Mouse (Mus musculus) kidney, embryonic 14.5 days (tissue): ENCODE measurements around the gene Rad17. TPM values are rescaled to one million over a fixed set of nuclear protein-coding genes. Genes with fewer than 3 reads are reported as not detected.
A peak's percentile ranks its signal among the peaks of the same experiment; 100 is the strongest.

ENCODE experiments used
- ATAC-seq: fragments of 200-750 bp; cut with Nextera tagmentation; 2 replicates; pipeline ENCODE4 v1.8.0; 2017; ENCODE audit warnings: moderate number of reproducible peaks, mild to moderate bottlenecking, moderate TSS enrichment, moderate library complexity; ENCODE audit not compliant: low FRiP score, low TSS enrichment
- H3K27ac ChIP-seq: fragments of 300-500 bp; sonication (generic); 2 replicates; pipeline ENCODE4 v1.5.1; 2014; ENCODE audit warnings: low read depth, mild to moderate bottlenecking, low read length, moderate library complexity, mixed read lengths
- H3K27me3 ChIP-seq: fragments of 300-500 bp; sonication (generic); 2 replicates; pipeline ENCODE4 v1.6.1; 2014; ENCODE audit warnings: mild to moderate bottlenecking, low read length; ENCODE audit not compliant: control insufficient read depth, insufficient read depth
- H3K36me3 ChIP-seq: fragments of 300-500 bp; sonication (generic); 2 replicates; pipeline ENCODE4 v1.6.1; 2014; ENCODE audit warnings: low read length, mixed read lengths; ENCODE audit not compliant: control insufficient read depth, insufficient read depth
- H3K4me1 ChIP-seq: fragments of 300-500 bp; sonication (generic); 2 replicates; pipeline ENCODE4 v1.6.1; 2014; ENCODE audit warnings: low read length, mixed read lengths; ENCODE audit not compliant: control insufficient read depth, insufficient read depth
- H3K4me2 ChIP-seq: fragments of 300-500 bp; sonication (generic); replicated peaks from 2 replicates; pipeline ENCODE4 v1.6.1; 2014; ENCODE audit warnings: low read depth, mild to moderate bottlenecking, low read length
- H3K4me3 ChIP-seq: fragments of 300-500 bp; sonication (generic); 2 replicates; pipeline ENCODE4 v1.5.1; 2014; ENCODE audit warnings: mild to moderate bottlenecking, low read length
- H3K9ac ChIP-seq: fragments of 300-500 bp; sonication (generic); 2 replicates; pipeline ENCODE4 v1.6.1; 2014; ENCODE audit warnings: low read depth, mild to moderate bottlenecking, low read length, moderate library complexity
- H3K9me3 ChIP-seq: fragments of 300-500 bp; sonication (generic); 2 replicates; pipeline ENCODE4 v1.6.1; 2016; ENCODE audit warnings: low read length; ENCODE audit not compliant: control insufficient read depth
- WGBS: fragments of 180-500 bp; shearing (Covaris S2); extraction: QIAGEN DNeasy Blood & Tissue Kit; methylation state at CpG from one replicate; pipeline ENCODE4 v1.1.7; 2014; 5-methylcytosine and 5-hydroxymethylcytosine counted together
- polyA plus RNA-seq: library from polyadenylated mRNA; unstranded; fragments of >200 nt; fragmentation: Nextera tagmentation; extraction: Ambion mirVana; gene quantifications from 2 replicates; pipeline ENCODE4 v1.2.1, GENCODE M21; 2014

Rad17 gene
- polyA plus RNA-seq, 1 experiment from 2014 or later: 26.3 TPM

DNA sequence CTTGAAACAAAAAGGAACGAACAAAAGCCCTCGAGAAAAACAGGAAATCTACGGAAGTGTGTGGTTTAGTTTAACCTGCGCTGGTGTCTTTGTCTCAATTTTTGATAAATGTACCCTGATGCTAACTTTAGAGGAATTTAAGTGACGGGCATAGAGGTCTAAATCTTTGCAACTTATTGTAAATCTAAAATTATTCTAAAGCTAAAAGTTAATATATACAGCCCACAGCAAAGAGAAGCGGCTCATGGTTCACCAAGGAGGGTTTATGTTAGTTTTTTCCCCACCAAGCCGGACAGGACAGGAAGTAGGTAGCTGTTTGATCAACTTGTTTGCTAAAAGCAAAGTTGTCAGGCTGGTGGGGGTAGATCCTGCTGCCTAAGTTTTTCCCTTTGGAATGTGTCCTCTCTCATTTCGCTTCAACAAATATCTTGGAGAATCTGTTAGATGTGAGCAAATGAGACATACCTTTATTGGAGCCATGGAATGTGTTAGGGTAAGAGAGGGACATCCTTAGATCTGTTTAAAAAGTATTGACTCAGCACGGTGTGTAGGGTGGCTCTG, 19.4 kb upstream of the Rad17 start:
- H3K9ac ChIP-seq: peak overlapping the region; percentile 63; the same call in 1 of the 2 replicates
- no peak for ATAC-seq

DNA sequence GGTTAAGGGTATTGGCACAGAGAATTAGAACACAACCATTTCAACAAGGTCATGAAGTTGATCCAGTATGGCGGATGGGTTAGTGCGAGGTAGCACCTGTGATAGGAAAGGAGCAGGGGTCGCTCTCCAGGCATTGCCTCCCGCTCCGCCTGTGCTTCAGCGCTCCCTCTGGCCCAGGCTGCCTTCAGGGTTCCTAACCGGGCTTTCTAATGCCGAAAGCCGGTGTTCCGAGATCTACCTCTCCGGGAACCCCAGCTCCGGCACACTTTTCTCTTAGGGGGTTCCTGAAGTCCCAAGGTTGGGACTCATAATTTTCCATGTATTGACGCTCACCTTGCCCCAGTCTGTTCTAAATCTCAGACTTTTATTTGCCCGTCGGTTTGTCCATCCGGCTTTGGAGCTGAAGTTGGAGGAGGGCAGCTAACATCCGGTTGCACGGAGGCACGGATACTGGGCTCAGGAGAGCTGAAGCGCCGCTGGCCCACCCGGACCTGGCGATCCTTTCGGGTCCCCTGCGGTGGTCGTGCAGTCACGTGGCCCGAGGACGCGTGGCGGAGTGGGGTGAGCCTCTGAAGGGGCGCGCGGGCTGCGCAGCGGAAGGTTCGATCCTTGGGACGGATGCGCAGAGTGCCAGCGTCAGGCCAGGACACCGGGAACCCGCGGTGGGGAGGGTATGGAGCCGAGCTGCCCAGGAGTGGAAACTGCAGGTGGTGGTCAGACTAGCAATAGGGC, 18.6 kb upstream of the Rad17 start, which contains the start of gene Ccdc125:
Gene Ccdc125 (plus strand): TSS at position 427 of the 732 bp plus-strand sequence.
- Histone ChIP-seq H3K4me1 (no peaks in the 10 kb centered on the region), H3K9ac (peak within 1 kb of the TSS; percentile 63), H3K27ac (peak within 1 kb of the TSS; percentile 66; the same call in 1 of the 2 replicates), H3K4me2 (peak within 1 kb of the TSS; percentile 68), H3K9me3 (no peaks in the 10 kb centered on the region), H3K27me3 (no peaks in the 10 kb centered on the region), H3K36me3 (peaks cover 14% of the 10 kb centered on the region), H3K4me3 (peak within 1 kb of the TSS; percentile 54)
- ATAC-seq: peak; percentile 78
- under 1% methylated on average over 44 of the region's 44 CpGs for WGBS

More for the DNA sequence above, 19.4 kb upstream of the Rad17 start:
- Histone ChIP-seq H3K4me3 (peak overlapping the region; percentile 54), H3K27ac (no peak overlapping the region), H3K36me3 (peaks cover 11% of the 10 kb centered on the region), H3K9me3 (no peaks in the 10 kb centered on the region), H3K4me2 (peak overlapping the region; percentile 68), H3K4me1 (no peaks in the 10 kb centered on the region), H3K27me3 (no peaks in the 10 kb centered on the region)
- WGBS: 43% methylated on average over 9 of the region's 9 CpGs

DNA sequence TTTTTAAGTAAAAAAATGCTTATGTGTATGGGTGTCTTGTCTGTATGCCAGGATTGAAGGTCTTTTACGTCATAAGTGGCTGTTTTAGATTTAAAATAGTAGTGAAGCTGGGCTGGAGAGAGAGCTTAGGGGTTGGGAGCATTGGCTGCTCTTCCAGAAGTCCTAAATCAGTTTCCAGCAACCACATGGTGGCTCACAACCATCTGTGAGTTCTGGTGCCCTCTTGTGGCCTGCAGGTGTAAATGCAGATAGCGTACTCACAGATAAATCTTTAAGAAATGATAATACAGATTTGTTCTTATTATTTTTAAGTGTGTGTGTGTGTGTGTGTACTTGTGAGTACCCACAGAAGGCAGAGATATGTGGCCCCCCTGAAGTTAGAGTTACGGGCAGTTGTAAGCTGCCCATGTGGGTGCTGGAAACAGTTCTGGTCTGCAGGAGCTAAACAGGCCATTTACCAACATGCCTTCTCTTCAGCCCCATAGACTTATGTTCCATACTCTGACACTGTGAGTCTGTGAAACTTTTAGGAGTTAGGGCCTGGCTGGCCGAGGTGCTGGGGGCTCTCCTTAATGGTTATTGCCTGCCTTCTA, 9.1 kb upstream of the Rad17 start:
- no peaks in the 10 kb centered on the region for H3K27me3 ChIP-seq
- no peak overlapping the region for H3K9ac ChIP-seq
- no peak overlapping the region for H3K27ac ChIP-seq
- no peak overlapping the region for H3K4me3 ChIP-seq
- peak; percentile 77 for ATAC-seq
- H3K4me2 ChIP-seq: no peak overlapping the region
- H3K4me1 ChIP-seq: no peaks in the 10 kb centered on the region
- peaks cover 22% of the 10 kb centered on the region for H3K36me3 ChIP-seq
- 37% methylated on average over 4 of the region's 4 CpGs for WGBS
- H3K9me3 ChIP-seq: no peaks in the 10 kb centered on the region

DNA sequence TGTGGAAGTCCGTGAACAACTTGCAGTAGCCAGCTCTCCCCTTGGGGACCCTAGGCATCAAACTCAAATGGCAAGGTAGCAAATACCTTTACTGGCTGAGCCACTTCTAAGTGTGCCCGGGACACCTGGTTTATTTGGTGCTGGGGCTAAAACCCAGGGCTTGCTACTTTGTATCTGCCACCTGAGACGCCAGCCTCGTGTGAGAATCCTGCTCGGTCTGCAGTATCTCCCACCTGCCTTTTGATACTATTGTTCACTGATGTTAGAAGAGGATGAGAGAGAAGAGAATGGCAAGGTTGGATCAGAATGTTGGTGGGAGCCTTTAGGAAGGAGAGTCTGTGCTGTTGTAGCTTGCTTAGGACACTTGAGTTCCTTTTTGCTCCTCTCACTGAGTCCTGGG, 7.2 kb upstream of the Rad17 start:
- H3K9ac ChIP-seq: no peak overlapping the region
- 95% methylated on average over 5 of the region's 5 CpGs for WGBS

DNA sequence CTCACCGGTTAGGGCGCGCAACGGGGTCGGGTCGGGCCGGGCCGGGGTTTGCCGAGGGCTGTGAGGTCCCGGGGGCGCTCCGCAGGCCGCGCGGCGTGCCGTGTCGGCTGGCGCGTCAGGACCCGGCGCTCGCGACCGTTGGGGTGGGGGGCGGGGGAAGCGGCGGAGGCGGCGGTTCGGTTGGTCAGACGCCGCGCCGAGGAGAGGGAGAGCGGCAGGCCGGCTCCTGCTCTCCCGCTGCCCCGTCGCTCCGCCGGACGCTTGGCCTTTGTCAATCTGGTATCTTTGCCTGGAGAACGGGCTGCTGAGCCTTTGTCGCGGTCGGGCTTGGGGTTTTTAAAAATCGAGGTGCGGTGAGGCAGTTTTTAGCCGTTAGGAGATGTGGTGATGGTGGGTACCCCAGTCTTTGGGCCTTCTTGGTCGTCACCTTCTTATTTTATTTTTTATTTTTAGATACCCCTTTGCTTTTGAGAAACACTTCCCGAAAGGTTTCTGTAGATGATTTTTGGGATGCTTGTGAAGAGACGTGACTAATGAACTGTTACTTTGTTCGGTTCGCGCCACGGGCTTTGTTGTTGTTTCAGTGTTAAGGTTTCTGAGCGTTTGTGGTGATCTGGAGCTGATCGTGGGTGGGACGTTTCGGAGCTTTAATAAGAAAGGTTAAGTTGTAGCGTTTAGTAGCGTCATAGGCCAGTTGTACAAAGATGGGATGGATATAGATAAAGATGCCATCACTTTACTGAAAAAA, 762 bp upstream of the Rad17 start, which contains the start of gene Taf9:
Gene Taf9 (plus strand): TSS at position 141 of the 748 bp plus-strand sequence.
- H3K9me3 ChIP-seq: no peaks in the 10 kb centered on the region
- peaks cover 7% of the 10 kb centered on the region; the same call in 1 of the 2 replicates for H3K4me1 ChIP-seq
- ATAC-seq: no peak
- peak within 1 kb of the TSS; percentile 77 for H3K27ac ChIP-seq
- peak within 1 kb of the TSS; percentile 64 for H3K4me2 ChIP-seq
- H3K9ac ChIP-seq: peak within 1 kb of the TSS; percentile 82
- peak within 1 kb of the TSS; percentile 61 for H3K4me3 ChIP-seq
- no peaks in the 10 kb centered on the region for H3K27me3 ChIP-seq
- peaks cover 11% of the 10 kb centered on the region for H3K36me3 ChIP-seq
- under 1% methylated on average over 63 of the region's 63 CpGs for WGBS

More for the DNA sequence above, 7.2 kb upstream of the Rad17 start:
- Histone ChIP-seq H3K4me1 (no peaks in the 10 kb centered on the region), H3K9me3 (no peaks in the 10 kb centered on the region), H3K27me3 (no peaks in the 10 kb centered on the region), H3K36me3 (peaks cover 8% of the 10 kb centered on the region), H3K27ac (no peak overlapping the region), H3K4me3 (no peak overlapping the region), H3K4me2 (no peak overlapping the region)
- no peak for ATAC-seq

DNA sequence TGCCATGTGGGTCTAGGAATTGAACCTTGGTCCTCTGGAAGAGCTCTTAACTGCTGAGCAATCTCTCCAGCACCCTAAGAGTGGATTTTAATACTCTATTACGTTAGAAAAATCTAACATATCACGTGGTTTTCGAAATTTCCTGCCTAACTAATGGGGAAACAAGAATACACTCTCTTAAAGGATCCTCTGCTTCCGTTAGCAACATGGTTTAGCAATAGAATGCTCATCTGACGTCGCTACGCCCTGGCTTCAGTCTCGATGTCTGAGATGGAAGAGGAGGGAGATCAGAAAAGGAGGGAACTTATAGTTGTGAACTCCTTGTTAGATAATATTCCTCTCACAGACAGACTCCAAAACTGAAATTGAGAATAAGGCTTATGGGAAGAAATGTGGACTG, 2.6 kb downstream of the Rad17 start:
- 93% methylated on average over 8 of the region's 8 CpGs for WGBS
- no peaks in the 10 kb centered on the region for H3K9me3 ChIP-seq
- peaks cover 38% of the 10 kb centered on the region for H3K36me3 ChIP-seq
- H3K9ac ChIP-seq: no peak overlapping the region
- no peak for ATAC-seq
- H3K27me3 ChIP-seq: no peaks in the 10 kb centered on the region
- H3K4me2 ChIP-seq: no peak overlapping the region
- peaks cover 7% of the 10 kb centered on the region; the same call in 1 of the 2 replicates for H3K4me1 ChIP-seq
- no peak overlapping the region for H3K4me3 ChIP-seq
- no peak overlapping the region for H3K27ac ChIP-seq

DNA sequence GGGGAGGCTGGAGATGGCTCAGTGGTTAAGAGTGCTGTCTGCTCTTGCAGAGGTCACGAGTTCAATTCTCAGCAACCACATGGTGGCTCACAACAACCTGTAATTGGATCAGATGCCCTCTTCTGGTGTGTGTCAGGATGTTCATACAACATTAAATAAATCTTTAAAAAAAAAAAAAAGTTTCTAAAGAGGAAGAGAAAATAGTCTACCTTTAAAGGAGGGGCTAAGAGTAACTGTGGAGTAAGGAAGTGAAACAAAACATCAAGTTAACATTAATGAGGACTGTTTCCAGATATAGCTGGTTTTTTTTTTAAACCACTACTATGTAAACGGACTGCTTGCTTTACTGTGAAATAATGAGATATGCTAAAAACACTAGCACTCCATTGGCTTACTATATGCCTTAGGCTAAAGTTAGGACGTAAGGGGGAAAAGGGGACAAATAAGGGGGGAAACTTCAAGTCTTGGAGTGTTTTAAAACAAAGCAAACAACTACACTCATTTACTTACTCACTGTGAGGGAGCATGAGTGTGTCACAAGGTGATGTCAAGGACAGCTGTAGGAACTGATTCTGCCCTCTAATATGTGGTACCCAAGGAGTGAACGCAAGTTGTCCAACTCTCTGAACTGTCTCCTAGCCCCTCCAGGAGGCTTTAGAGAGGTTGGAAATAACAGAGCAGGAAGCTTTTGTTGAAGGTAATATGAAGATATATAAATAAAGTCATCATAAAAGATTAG, 8.2 kb downstream of the Rad17 start:
- 93% methylated on average over 4 of the region's 4 CpGs for WGBS
- Histone ChIP-seq H3K4me2 (no peak overlapping the region), H3K36me3 (peaks cover 67% of the 10 kb centered on the region), H3K27me3 (no peaks in the 10 kb centered on the region), H3K27ac (no peak overlapping the region), H3K4me3 (no peak overlapping the region), H3K9ac (no peak overlapping the region), H3K4me1 (no peaks in the 10 kb centered on the region), H3K9me3 (no peaks in the 10 kb centered on the region)
- ATAC-seq: no peak

DNA sequence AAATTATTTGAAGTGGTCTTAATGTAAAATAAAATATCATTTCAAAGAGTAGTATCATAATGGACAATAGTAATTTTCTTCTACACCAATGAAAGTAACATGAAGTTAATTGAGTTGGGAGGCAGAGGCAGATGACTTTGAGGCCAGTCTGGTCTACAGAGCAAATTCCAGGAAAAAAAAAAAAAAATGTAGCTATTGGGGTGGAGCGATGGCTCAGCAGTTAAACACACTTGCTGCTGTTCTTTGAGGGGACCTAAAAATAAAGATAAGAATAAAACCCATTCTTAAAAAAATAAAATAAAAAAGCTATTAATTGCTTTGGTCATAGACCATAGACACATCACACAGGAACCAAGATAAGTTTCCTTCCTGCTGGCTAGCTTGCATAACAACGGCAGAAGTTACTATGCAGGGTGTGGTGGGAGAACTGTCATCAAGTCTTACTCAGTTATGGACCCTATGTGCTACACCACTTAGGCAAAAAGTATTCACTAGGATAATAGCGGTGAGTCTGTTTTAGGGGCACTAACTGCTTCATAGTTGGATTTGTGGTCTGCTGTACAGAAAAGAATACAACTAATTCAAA, 16.7 kb downstream of the Rad17 start:
- Histone ChIP-seq H3K27ac (no peak overlapping the region), H3K27me3 (no peaks in the 10 kb centered on the region), H3K36me3 (peaks cover 68% of the 10 kb centered on the region), H3K9me3 (no peaks in the 10 kb centered on the region), H3K4me2 (no peak overlapping the region), H3K4me1 (no peaks in the 10 kb centered on the region), H3K9ac (no peak overlapping the region), H3K4me3 (no peak overlapping the region)
- WGBS: 90% methylated on average over 3 of the region's 3 CpGs
- no peak for ATAC-seq
